Mouse (Mus musculus) hindlimb bud, embryonic 11.5 days (tissue): ENCODE data around the gene Cd81.

Source experiments
- DNase-seq: peaks from one replicate; pipeline ENCODE4 v3.0.0-alpha.2; 2012; ENCODE audit warnings: low read depth, low spot score; ENCODE audit errors: extremely low spot score

Cd81 gene

GRCm38 (mm10) chr7:143020040-143020439, 32.5 kb upstream of the Cd81 start:
- no peak for DNase-seq

DNA sequence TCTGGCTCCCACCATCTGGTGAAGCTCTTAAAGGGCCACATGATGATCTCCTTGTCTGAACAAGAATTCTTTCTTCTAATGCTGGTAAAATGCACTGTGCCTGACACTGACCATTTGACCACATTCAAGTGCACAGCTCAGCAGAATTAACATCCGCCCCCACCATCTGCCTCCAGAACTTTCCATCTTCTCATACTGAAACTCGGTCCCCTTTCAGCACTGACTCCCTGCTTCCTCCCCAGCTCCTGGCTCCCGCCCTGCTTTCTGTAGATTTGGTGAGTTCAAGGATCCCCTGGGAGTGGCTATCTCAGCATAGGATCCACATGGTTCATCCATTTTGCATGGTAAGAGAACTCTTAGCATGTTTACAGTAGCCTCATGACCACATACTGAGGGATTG, 31.8 kb upstream of the Cd81 start:
- no peak for DNase-seq

- DNase-seq, result no peak
Observed at GRCm38 (mm10) chr7:143021356-143022164, 31.0 kb upstream of the Cd81 start.

GRCm38 (mm10) chr7:143023499-143023898, 29.0 kb upstream of the Cd81 start:
- no peak for DNase-seq

DNA sequence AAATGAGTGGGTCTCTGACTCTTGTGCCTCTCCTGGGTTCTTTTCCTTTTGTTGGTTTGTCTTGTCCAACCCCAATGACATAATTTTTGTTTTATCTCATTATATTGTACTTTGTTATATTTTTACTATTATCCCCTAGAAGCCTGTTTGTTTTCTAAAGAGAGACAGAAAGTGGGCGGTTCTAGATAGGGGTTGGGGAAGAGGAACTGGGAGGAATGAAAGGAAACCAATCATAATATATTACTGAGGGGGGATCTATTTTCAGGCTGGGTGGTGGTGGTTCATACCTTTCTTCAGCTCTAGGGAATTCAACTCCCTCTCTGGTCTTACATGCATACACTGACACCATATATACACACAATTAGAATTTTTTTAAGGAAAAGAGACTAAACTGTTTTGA, 28.2 kb upstream of the Cd81 start:
- no peak for DNase-seq

- no peak for DNase-seq
Observed at GRCm38 (mm10) chr7:143025496-143025895, 27.0 kb upstream of the Cd81 start.

- DNase-seq, result no peak
Observed at GRCm38 (mm10) chr7:143027196-143027595, 25.3 kb upstream of the Cd81 start.

- DNase-seq, result no peak
Observed at GRCm38 (mm10) chr7:143031816-143032215, 20.7 kb upstream of the Cd81 start.

DNA sequence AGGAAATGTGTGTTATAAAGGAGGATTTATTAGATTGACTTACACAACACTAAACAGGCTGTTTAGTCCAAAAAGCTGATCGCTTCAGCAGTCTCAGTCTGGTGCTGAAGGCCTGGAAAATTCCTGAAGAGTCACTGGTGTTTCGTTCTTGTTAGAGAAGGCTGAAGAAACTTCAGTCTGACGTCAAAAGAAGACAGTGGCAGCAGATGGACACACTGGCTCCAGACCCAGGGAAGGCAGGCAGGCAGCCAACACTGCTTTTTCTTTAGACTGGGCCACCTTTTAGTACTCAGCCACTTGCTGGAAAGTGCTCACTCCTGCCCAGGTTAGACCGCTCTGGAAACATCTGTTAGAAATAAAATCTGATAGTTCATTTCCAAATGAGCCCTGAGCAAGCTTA, 19.0 kb upstream of the Cd81 start:
- DNase-seq, result no peak

GRCm38 (mm10) chr7:143034112-143034511, 18.4 kb upstream of the Cd81 start:
- no peak for DNase-seq

GRCm38 (mm10) chr7:143034519-143035450, 17.8 kb upstream of the Cd81 start:
- DNase-seq, result no peak

DNA sequence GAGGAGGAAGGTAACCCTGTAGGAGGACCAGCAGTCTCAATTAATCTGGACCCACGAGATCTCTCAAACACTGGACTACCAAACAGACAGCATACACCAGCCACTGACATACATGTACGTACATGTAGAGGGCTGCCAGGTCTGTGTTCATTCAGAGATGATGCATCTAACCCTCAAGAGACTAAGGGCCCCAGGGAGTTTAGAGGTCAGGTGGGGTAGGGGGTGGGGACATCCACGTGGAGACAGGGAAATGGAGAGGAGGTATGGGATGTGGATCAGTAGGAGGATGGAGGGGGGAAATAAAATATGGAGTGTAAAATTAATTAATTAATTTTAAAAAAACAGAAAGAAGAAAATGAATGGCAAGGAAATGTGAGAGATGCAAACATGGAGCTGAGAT, 15.8 kb upstream of the Cd81 start:
- no peak for DNase-seq

DNA sequence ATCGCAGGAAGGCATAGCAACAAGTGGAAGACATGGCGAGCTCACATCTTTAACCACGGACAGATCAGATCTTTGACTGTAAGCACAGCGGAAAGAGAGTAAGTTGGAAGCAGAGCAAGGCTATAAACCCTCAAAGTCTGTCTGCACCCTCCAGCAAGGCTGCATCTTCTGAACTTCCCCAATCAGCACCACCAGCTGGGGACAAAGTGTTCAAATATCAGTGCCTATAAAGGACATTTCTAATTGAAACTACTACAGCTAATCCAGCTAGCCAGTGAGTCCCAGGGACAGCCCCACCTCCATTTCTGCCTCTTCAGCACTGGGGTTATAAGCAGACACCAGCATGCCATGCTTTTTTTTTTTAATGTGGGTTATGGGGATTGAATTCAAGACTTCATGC, 15.2 kb upstream of the Cd81 start:
- DNase-seq, result no peak

DNA sequence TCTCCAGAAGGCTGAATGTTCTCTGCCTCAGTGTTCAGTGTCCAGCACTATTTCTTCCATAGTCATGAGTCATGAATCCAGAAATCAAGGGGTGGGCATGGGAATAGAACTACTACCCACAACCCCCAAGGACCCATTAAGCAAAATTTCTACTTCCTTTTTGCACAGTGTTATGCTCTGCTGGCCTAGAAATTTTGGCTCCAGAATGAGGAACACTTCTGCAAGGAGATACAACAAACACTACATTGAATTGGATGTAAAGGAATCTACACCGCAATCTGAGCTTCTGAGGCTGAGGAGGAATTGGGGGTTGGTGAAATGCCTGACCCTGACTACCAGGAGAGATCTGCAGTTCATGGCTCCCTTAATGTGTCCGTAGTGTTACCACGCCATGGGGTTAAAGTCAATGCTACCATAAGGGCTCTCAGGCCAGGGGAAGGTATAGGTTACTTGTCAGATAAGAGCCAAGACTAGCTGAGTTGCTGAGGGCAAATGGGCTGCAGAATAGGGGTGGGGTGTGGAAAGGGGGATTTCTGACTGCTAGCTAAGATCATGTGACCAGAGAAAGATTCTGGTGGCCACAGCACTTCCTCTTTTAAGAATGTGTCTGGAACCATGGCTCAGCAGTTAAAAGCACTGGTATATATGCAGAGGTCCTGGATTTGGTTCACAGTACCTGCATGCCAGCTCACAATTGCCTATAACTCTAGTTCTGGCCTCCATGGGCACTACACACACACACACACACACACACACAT, 14.2 kb upstream of the Cd81 start:
- no peak for DNase-seq

- no peak for DNase-seq
Observed at GRCm38 (mm10) chr7:143040561-143040960, 12.0 kb upstream of the Cd81 start.

- DNase-seq, result no peak
Observed at GRCm38 (mm10) chr7:143041138-143041822, 11.3 kb upstream of the Cd81 start.

DNA sequence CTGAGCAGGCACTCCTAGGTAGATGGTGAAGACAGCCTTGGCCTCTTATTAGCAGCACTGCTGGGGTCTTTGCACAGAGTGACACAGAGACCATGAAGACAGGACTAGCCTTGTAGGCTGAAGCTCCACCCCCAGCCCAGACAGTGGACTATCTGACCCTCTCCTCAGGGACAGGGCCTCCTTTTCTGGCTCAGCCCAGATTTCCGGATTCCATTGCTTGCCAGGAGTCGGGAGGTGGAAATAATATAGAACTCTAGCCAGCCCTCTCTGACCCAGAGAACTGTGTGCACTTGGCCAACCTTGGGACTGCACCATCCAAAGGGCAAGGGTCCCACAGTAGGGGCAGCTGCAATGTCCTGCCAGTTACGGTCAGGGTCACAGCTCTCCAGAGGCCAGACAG, 10.4 kb upstream of the Cd81 start:
- no peak for DNase-seq

GRCm38 (mm10) chr7:143042897-143043300, 9.6 kb upstream of the Cd81 start:
- DNase-seq, result no peak

DNA sequence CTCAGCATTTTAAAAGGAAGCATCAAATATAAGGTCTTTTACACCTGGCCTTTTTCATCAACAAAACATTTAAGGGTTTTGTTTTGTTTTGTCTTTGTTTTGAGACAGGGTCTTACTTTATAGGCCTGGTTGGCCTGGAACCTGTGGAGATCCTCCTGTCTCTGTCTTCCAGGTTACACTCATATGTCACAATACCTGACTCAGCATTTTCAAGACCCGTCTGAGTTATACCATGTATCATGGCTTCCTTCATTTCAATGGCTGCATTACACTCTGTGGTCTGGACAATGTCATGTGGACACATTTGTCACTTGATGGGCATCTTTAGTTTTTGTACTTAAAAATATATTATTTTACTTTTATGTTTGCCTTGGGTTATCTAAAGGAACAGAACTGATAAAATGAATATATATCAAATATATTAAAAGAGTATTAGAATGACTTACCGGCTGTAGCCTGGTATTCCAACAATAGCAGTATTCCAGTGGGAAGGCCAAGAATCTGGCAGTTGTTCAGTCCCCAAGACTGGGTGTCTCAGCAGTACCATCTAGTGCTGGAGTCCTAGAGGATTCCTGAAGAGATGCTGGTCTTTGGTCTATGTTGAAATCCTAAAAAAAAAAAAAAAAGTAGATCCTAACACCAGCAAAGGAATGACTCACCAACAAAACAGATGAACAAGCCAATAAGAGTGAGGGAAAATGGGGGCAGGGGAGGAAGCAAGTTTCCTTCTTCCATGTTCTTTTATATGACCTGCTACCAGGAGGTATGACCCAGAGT, 8.3 kb upstream of the Cd81 start:
- no peak for DNase-seq

DNA sequence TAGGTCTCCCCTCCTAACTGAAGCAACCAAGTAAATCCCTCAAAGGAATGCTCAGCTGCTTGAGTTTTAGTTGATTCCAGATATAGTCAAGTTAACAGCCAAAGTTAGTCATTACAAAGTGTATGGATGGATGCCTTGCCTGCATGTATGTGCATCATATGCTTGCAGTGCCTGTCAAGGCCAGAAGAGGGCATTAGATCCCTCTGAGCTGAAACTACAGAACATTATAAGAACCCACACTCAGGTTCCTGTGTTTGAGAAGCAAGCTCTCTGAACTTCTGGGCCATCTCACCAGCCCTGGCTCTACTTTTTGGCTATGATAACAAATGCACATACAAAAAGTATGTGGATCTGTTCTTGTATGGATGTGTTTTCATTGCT, 7.7 kb upstream of the Cd81 start:
- no peak for DNase-seq
